Mouse (Mus musculus) intestine, embryonic 16.5 days (tissue): ENCODE data around the gene Otx2. TPM values are rescaled to one million over a fixed set of nuclear protein-coding genes. Genes with fewer than 3 reads are reported as not detected.

ENCODE experiments used
- ATAC-seq: fragments of 200-750 bp; cut with Nextera tagmentation; 2 replicates; pipeline ENCODE4 v1.8.0; 2017; ENCODE audit warnings: moderate TSS enrichment, moderate library complexity
- H3K27ac ChIP-seq: fragments of 300-500 bp; sonication (generic); 2 replicates; pipeline ENCODE4 v1.5.1; 2014; ENCODE audit warnings: mild to moderate bottlenecking, low read length
- H3K27me3 ChIP-seq: fragments of 300-500 bp; sonication (generic); replicated peaks from 2 replicates; pipeline ENCODE4 v1.6.1; 2014; ENCODE audit warnings: low read length, control low read depth, mixed read lengths; ENCODE audit not compliant: control insufficient read depth, insufficient read depth
- H3K36me3 ChIP-seq: fragments of 300-500 bp; sonication (generic); 2 replicates; pipeline ENCODE4 v1.6.1; 2014; ENCODE audit warnings: low read length, control low read depth; ENCODE audit not compliant: control insufficient read depth, insufficient read depth
- H3K4me1 ChIP-seq: fragments of 300-500 bp; sonication (generic); 2 replicates; pipeline ENCODE4 v1.6.1; 2014; ENCODE audit warnings: low read length, control low read depth, mixed read lengths; ENCODE audit not compliant: control insufficient read depth, insufficient read depth
- H3K4me2 ChIP-seq: fragments of 300-500 bp; sonication (generic); 2 replicates; pipeline ENCODE4 v1.6.1; 2014; ENCODE audit warnings: low read depth, low read length, control low read depth
- H3K4me3 ChIP-seq: fragments of 300-500 bp; sonication (generic); 2 replicates; pipeline ENCODE4 v1.5.1; 2014; ENCODE audit warnings: mild to moderate bottlenecking, low read length
- H3K9ac ChIP-seq: fragments of 300-500 bp; sonication (generic); 2 replicates; pipeline ENCODE4 v1.6.1; 2014; ENCODE audit warnings: low read depth, low read length
- H3K9me3 ChIP-seq: fragments of 300-500 bp; sonication (generic); 2 replicates; pipeline ENCODE4 v1.6.1; 2016; ENCODE audit warnings: low read length, control low read depth; ENCODE audit not compliant: control insufficient read depth
- WGBS: fragments of 180-500 bp; shearing (Covaris S2); extraction: QIAGEN DNeasy Blood & Tissue Kit; methylation state at CpG from one replicate; pipeline ENCODE4 v1.1.7; 2014; 5-methylcytosine and 5-hydroxymethylcytosine counted together
- polyA plus RNA-seq: library from polyadenylated mRNA; unstranded; fragments of >200 nt; fragmentation: Nextera tagmentation; extraction: Ambion mirVana; gene quantifications from 2 replicates; pipeline ENCODE4 v1.2.1, GENCODE M21; 2015

The Otx2 gene
- polyA plus RNA-seq, 1 experiment from 2014 or later: not detected

DNA sequence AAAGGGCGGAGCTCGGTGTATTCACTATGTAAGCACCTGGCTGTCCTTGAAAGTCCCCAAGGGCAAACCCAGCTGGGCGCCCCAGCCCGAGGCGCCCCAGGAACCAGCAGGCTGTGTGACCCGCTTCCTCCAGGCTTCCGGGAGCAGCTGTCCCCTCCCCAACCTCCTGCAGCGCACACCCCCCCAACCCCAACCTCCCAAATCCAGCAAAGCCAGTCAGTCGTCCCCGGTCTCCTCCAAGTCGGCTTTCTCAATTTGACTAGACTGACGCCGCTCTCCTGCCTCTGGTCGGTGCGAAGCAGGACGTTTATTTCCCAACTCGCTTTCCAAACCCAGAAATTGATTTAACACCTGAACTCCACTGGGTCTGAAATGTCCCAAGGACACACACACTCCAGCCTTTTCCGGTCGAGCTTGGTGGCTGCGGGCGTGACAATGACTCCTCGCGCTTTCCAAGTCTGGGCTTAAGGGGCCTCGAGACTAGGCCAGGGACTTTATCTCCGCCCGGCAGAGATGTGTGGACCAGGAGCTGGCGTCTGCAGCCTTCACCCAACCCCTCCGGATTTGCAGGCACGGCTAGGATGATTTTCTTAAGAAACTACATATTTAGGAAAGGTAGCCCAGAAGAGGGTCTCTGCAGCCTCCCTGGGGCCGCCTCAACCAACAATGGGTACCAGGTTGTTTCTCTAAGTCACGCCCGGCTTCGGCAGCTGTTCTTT is 18.4 kb downstream of the Otx2 start:
- H3K4me3 ChIP-seq: no peak overlapping the region
- no peak overlapping the region for H3K9ac ChIP-seq
- WGBS: 1% methylated on average over 33 of the region's 33 CpGs
- H3K36me3 ChIP-seq: no peaks in the 10 kb centered on the region
- H3K9me3 ChIP-seq: no peaks in the 10 kb centered on the region
- H3K4me1 ChIP-seq: no peaks in the 10 kb centered on the region; the same call in 1 of the 2 replicates
- peak; percentile 38; the same call in 1 of the 2 replicates for ATAC-seq
- no peak overlapping the region for H3K27ac ChIP-seq
- H3K27me3 ChIP-seq: peaks cover 89% of the 10 kb centered on the region
- H3K4me2 ChIP-seq: no peak overlapping the region

- H3K4me1 ChIP-seq: no peaks in the 10 kb centered on the region; the same call in 1 of the 2 replicates
- H3K4me2 ChIP-seq: no peak overlapping the region
- ATAC-seq: no peak
- H3K36me3 ChIP-seq: no peaks in the 10 kb centered on the region
- H3K9ac ChIP-seq: no peak overlapping the region
- 2% methylated on average over 20 of the region's 20 CpGs for WGBS
- H3K27me3 ChIP-seq: peaks cover 85% of the 10 kb centered on the region
- H3K9me3 ChIP-seq: no peaks in the 10 kb centered on the region
- no peak overlapping the region for H3K27ac ChIP-seq
- H3K4me3 ChIP-seq: no peak overlapping the region
Observed at GRCm38 (mm10) chr14:48654551-48655072, 19.0 kb downstream of the Otx2 start.

DNA sequence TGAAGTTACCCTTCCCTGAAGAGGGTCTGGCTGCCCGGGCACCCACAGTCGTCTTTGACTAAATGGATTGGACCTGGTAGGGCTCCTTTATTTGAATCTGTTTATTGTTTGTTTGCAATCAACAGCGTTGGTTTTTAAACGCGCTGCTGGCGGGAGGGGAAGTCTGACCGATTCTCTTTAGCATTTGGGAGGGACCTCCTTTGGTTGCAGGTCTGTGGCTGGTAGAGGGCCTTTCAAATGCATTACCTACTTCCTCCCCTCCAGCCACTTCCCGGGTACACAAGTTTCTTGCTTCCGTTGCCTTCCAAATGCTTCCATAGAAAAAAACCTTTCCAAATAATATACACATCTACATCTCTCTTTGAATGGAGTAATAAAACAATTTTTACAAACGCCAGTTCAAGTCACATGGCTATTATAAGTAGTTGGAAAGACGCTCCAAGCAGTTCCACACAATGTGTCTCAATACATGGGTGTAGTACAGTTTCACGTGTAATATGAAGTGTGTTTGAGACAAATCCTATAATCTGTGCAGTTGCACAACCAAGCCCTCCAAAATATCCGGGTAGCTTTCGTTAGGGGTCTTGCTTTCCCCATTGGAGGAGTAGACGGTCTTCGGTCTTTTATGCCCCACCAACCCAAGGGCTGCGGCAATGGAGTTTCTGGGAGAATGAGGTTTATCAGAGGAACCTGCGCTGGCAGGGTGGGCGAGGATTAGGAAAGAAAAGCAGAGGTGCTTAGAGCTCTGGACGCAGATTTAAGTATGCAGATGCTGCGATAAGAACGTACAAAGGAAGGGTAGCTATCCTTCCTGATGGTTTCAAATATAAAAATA is 19.7 kb downstream of the Otx2 start:
- no peak for ATAC-seq
- H3K4me1 ChIP-seq: no peaks in the 10 kb centered on the region; the same call in 1 of the 2 replicates
- H3K9ac ChIP-seq: no peak overlapping the region
- 6% methylated on average over 22 of the region's 22 CpGs for WGBS
- no peak overlapping the region for H3K27ac ChIP-seq
- H3K4me2 ChIP-seq: no peak overlapping the region
- no peaks in the 10 kb centered on the region for H3K9me3 ChIP-seq
- H3K4me3 ChIP-seq: no peak overlapping the region
- H3K36me3 ChIP-seq: no peaks in the 10 kb centered on the region
- peaks cover 80% of the 10 kb centered on the region for H3K27me3 ChIP-seq

GRCm38 (mm10) chr14:48653081-48653480 is 20.5 kb downstream of the Otx2 start:
- no peaks in the 10 kb centered on the region for H3K36me3 ChIP-seq
- WGBS: 65% methylated on average over 3 of the region's 3 CpGs

DNA sequence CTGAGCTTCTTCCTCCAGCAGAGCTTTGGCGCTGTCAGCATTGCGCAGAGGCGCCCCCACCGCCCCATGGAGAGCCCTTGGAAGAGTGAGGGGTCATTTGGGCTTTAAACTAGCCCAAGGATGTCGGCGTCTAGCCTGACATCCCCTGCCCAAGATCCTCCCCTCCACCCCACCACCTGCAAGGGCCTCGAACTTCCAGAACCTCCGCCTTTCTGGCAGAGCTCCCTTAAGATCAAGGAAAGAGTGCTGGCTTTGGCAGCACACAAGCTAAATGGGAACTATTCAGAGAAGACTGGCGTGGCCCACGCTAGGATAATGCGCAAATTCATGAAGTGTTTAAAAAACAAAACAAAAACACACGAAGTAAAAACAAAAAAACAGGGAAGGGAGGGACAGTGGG is 21.4 kb downstream of the Otx2 start:
- no peak overlapping the region for H3K4me2 ChIP-seq
- H3K9me3 ChIP-seq: no peaks in the 10 kb centered on the region
- no peaks in the 10 kb centered on the region for H3K36me3 ChIP-seq
- H3K9ac ChIP-seq: no peak overlapping the region
- H3K4me3 ChIP-seq: no peak overlapping the region
- H3K27me3 ChIP-seq: peaks cover 66% of the 10 kb centered on the region
- ATAC-seq: no peak
- no peak overlapping the region for H3K27ac ChIP-seq
- no peaks in the 10 kb centered on the region; the same call in 1 of the 2 replicates for H3K4me1 ChIP-seq
- WGBS: 16% methylated on average over 12 of the region's 12 CpGs

More at GRCm38 (mm10) chr14:48653081-48653480, 20.5 kb downstream of the Otx2 start:
- Histone ChIP-seq H3K4me2 (no peak overlapping the region), H3K4me3 (no peak overlapping the region), H3K4me1 (no peaks in the 10 kb centered on the region; the same call in 1 of the 2 replicates), H3K27me3 (peaks cover 72% of the 10 kb centered on the region), H3K9ac (no peak overlapping the region), H3K27ac (no peak overlapping the region), H3K9me3 (no peaks in the 10 kb centered on the region)
- ATAC-seq: no peak

GRCm38 (mm10) chr14:48651471-48652211 is 22.0 kb downstream of the Otx2 start:
- WGBS: 3% methylated on average over 26 of the region's 26 CpGs
- Histone ChIP-seq H3K4me1 (no peaks in the 10 kb centered on the region; the same call in 1 of the 2 replicates), H3K27ac (no peak overlapping the region), H3K36me3 (no peaks in the 10 kb centered on the region), H3K9me3 (no peaks in the 10 kb centered on the region), H3K9ac (no peak overlapping the region), H3K4me2 (no peak overlapping the region), H3K27me3 (peaks cover 61% of the 10 kb centered on the region), H3K4me3 (no peak overlapping the region)
- ATAC-seq: no peak

- no peaks in the 10 kb centered on the region for H3K9me3 ChIP-seq
- WGBS: 72% methylated on average over 12 of the region's 12 CpGs
- H3K27me3 ChIP-seq: peaks cover 3% of the 10 kb centered on the region; the same call in 1 of the 2 replicates
- H3K4me1 ChIP-seq: no peaks in the 10 kb centered on the region
- no peak overlapping the region for H3K9ac ChIP-seq
- no peak for ATAC-seq
- no peak overlapping the region for H3K4me3 ChIP-seq
- H3K4me2 ChIP-seq: no peak overlapping the region
- H3K36me3 ChIP-seq: no peaks in the 10 kb centered on the region
- H3K27ac ChIP-seq: no peak overlapping the region
Observed at GRCm38 (mm10) chr14:48641462-48642395, 31.9 kb downstream of the Otx2 start.

DNA sequence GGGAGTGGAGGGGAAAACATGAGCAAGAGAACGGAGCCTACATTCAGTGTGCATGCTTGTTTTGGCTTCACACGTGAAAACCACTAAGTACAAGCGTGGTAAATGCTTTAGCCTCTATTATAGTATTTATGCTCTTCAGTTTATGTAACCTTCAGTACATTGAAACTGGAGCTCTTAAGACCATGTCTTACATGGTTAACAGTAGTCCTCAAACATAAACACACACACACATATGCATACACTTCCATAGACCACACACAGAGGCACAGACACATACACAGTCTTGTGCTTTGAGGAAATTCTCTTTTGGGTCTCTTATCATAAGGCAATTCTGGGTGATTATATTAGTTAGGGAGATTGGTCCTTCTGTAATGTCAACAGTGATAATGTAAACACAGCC is 40.5 kb downstream of the Otx2 start:
- Histone ChIP-seq H3K4me3 (no peak overlapping the region), H3K36me3 (no peaks in the 10 kb centered on the region), H3K4me2 (no peak overlapping the region), H3K9me3 (no peaks in the 10 kb centered on the region), H3K4me1 (no peaks in the 10 kb centered on the region), H3K27ac (no peak overlapping the region), H3K27me3 (no peaks in the 10 kb centered on the region), H3K9ac (no peak overlapping the region)
- ATAC-seq: no peak
- 57% methylated on average over 3 of the region's 3 CpGs for WGBS
